Mouse (Mus musculus): Measurements from ENCODE around the gene Ust. TPM values are rescaled to one million over a fixed set of nuclear protein-coding genes. Genes with fewer than 3 reads are reported as not detected.

The Ust gene
- total and polyA plus RNA-seq, 3 experiments: not detected

GRCm38 (mm10) chr10:8419496-8420009, 99.1 kb downstream of the Ust start:
- H3K4me2 ChIP-seq (ENCODE audit: insufficient read depth, low read depth, poor library complexity, severe bottlenecking): no peak overlapping the region
- dilution Hi-C loops (cut with MboI; ENCODE audit: extremely low pct_ligation_motif_present, extremely low pct_unique_long_range_greater_than_20kb, low sequenced_read_pairs): no loop called here

DNA sequence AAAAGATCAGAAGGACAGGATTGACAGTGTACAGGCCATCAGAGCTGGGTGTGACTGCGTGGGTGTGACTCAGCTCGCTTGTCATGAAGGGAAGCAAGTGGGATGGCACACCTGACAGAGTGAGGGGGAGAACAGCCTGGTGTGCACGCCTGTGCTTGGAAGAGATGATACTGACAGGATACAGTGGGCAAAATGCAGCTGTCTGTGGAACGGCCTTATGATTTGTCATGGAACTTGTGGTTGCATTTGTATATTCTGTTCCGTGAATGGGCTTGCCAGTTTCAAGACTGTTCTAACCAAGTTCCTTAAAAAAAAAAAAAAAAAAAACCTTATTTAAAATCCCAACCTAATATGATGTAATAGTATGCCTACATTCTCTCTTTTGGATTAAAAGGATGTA, 103.2 kb downstream of the Ust start:
- dilution Hi-C loops (cut with MboI; ENCODE audit: extremely low pct_ligation_motif_present, extremely low pct_unique_long_range_greater_than_20kb, low sequenced_read_pairs): no loop called here
- Histone ChIP-seq H3K9me3 (replicated peaks; ENCODE audit: low read length) (no peaks in the 10 kb centered on the region), H3K36me3 (replicated peaks in 1 of 2; ENCODE audit: control insufficient read depth in 1 of 2, insufficient read depth in 1 of 2, low read length in 1 of 2) (no peaks in the 10 kb centered on the region), H3K27me3 (replicated peaks) (no peaks in the 10 kb centered on the region), H3K9ac (ENCODE audit: insufficient read depth, low read depth) (no peak overlapping the region), H3K4me3 (replicated peaks in 1 of 3; ENCODE audit: low read depth in 2 of 3, low read length in 2 of 3, poor library complexity in 1 of 3) (peak overlapping the region in 1 of 3 experiments; percentile 34), H3K79me2 (replicated peaks; ENCODE audit: control insufficient read depth, extremely low read depth, insufficient read depth, poor library complexity, severe bottlenecking) (no peaks in the 10 kb centered on the region), H3K4me1 (ENCODE audit: control insufficient read depth in 1 of 2, insufficient read depth in 2 of 2) (peaks cover 20 to 28% of the 10 kb centered on the region in 2 experiments), H3K27ac (ENCODE audit: insufficient read depth, low read depth) (peak overlapping the region; percentile 66; the same call in 1 of the 2 replicates), H3K4me2 (ENCODE audit: insufficient read depth, low read depth, poor library complexity, severe bottlenecking) (peak overlapping the region; percentile 12; the same call in 1 of the 2 replicates)
- DNase-seq (ENCODE audit: extremely low read depth): peak; percentile 78
- TF ChIP-seq ZKSCAN1 (IDR thresholded peaks at IDR 0.05; ENCODE audit: borderline replicate concordance, low read depth, low read length): no peak
- TF ChIP-seq IRF4 (IDR thresholded peaks at IDR 0.05; ENCODE audit: low read depth, low read length): peak; percentile 39; the same call in 1 of the 2 replicates
- peak; percentile 66 for TF ChIP-seq ETS1 (conservative IDR thresholded peaks at IDR 0.05; ENCODE audit: low read depth, low read length)
- TF ChIP-seq TBP (conservative IDR thresholded peaks at IDR 0.05; ENCODE audit: low read depth, low read length): no peak
- TF ChIP-seq POLR2A (IDR thresholded peaks at IDR 0.05; ENCODE audit: low read depth, low read length): no peak
- TF ChIP-seq JUN (IDR thresholded peaks at IDR 0.05; ENCODE audit: insufficient read depth, low read depth, low read length): peak; percentile 28; the same call in 1 of the 2 replicates
- peak; percentile 72 for TF ChIP-seq BHLHE40 (IDR thresholded peaks at IDR 0.05; ENCODE audit: low read depth, low read length)
- peak; percentile 78 for TF ChIP-seq EP300 (IDR thresholded peaks at IDR 0.05; ENCODE audit: low read length)
- TF ChIP-seq TCF12 (IDR thresholded peaks at IDR 0.05; ENCODE audit: low read depth, low read length): 0 out of 2 replicates have a peak, but pooled peaks have one; percentile 36
- peak; percentile 93 for TF ChIP-seq ZNF384 (IDR thresholded peaks at IDR 0.05; ENCODE audit: low read depth, low read length)
- in situ Hi-C loops (cut with MboI; ENCODE audit: low pct_ligation_motif_present, low pct_unique_long_range_greater_than_20kb, low sequenced_read_pairs): no loop called here

More at GRCm38 (mm10) chr10:8419496-8420009, 99.1 kb downstream of the Ust start:
- Histone ChIP-seq H3K36me3 (replicated peaks in 1 of 2; ENCODE audit: control insufficient read depth in 1 of 2, insufficient read depth in 1 of 2, low read length in 1 of 2) (no peaks in the 10 kb centered on the region), H3K4me3 (replicated peaks in 1 of 3; ENCODE audit: low read depth in 2 of 3, low read length in 2 of 3, poor library complexity in 1 of 3) (no peak overlapping the region), H3K4me1 (ENCODE audit: control insufficient read depth in 1 of 2, insufficient read depth in 2 of 2) (peaks cover 17 to 23% of the 10 kb centered on the region in 2 experiments), H3K79me2 (replicated peaks; ENCODE audit: control insufficient read depth, extremely low read depth, insufficient read depth, poor library complexity, severe bottlenecking) (no peaks in the 10 kb centered on the region), H3K9ac (ENCODE audit: insufficient read depth, low read depth) (no peak overlapping the region), H3K27me3 (replicated peaks) (no peaks in the 10 kb centered on the region), H3K9me3 (replicated peaks; ENCODE audit: low read length) (no peaks in the 10 kb centered on the region), H3K27ac (ENCODE audit: insufficient read depth, low read depth) (no peak overlapping the region)
- TF ChIP-seq ELF1 (IDR thresholded peaks at IDR 0.05; ENCODE audit: low read depth, low read length) (no peak), USF1 (IDR thresholded peaks at IDR 0.05; ENCODE audit: low read depth, low read length) (no peak), NRF1 (IDR thresholded peaks at IDR 0.05; ENCODE audit: low read depth, low read length) (no peak), MXI1 (IDR thresholded peaks at IDR 0.05; ENCODE audit: low read depth, low read length) (no peak), MAFK (IDR thresholded peaks at IDR 0.05; ENCODE audit: insufficient replicate concordance, low read length) (no peak), UBTF (IDR thresholded peaks at IDR 0.05; ENCODE audit: low read depth, low read length) (no peak), MYC (IDR thresholded peaks at IDR 0.05; ENCODE audit: low read depth, low read length) (no peak), MEF2A (IDR thresholded peaks at IDR 0.05; ENCODE audit: borderline replicate concordance, low read depth, low read length) (no peak), POLR2AphosphoS2 (IDR thresholded peaks at IDR 0.05; ENCODE audit: low read depth, low read length) (no peak), GABPA (IDR thresholded peaks at IDR 0.05; ENCODE audit: insufficient replicate concordance, low read depth, low read length) (no peak), RCOR1 (conservative IDR thresholded peaks at IDR 0.05; ENCODE audit: low read depth, low read length) (no peak), ZC3H11A (IDR thresholded peaks at IDR 0.05; ENCODE audit: low read depth, low read length) (no peak)
- no peak for DNase-seq (ENCODE audit: extremely low read depth)
- in situ Hi-C loops (cut with MboI; ENCODE audit: low pct_ligation_motif_present, low pct_unique_long_range_greater_than_20kb, low sequenced_read_pairs): no loop called here

All from CH12.LX (cell line).